Mouse (Mus musculus): Measurements from ENCODE around the gene Grin2d. TPM values are rescaled to one million over a fixed set of nuclear protein-coding genes. Genes with fewer than 3 reads are reported as not detected.
"Not testable (repeated sequence)": the region's sequence is repeated elsewhere in the genome, so short reads cannot be mapped to it uniquely, and the experiment has no call there.

The Grin2d gene
- 10 to 100 TPM; 21.2 to 22.3 TPM for total RNA-seq (2021)
- long read RNA-seq, experiment 1, full-length matches to known transcripts: 1 of 19 reads
- long read RNA-seq, experiment 1, partial matches to known transcripts: 1 of 19 reads
- long read RNA-seq, experiment 1, other reads (novel, unspliced or antisense): 17 of 19 reads
- long read RNA-seq, experiment 2, partial matches to known transcripts: 7 of 21 reads
- long read RNA-seq, experiment 2, other reads (novel, unspliced or antisense): 14 of 21 reads

DNA sequence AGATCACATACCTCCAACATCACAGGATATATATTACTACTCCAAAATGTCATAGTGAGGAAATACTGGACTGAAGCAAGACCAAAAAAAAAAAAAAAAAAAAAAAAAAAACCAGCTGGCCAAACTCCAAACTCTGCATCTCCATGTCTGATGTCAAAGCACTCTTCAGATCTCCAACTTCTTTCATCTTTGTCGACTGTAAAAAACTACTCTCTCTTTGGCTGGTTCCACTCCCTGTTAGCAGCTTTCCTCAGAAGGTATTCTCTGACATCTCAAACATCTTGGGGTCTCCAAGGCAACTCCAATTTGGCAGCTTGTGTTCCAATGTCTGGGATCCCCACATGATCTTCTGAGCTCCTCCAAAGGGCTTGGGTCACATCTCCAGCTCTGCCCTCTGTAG is at the start of gene Grin2d:
TSS of gene Grin2d (minus strand) at position 101 of the 400 bp plus-strand sequence.
- DNase-seq (ENCODE audit: low spot score in 2 of 2); intact Hi-C loops (cut with DNase I): not testable (repeated sequence)

DNA sequence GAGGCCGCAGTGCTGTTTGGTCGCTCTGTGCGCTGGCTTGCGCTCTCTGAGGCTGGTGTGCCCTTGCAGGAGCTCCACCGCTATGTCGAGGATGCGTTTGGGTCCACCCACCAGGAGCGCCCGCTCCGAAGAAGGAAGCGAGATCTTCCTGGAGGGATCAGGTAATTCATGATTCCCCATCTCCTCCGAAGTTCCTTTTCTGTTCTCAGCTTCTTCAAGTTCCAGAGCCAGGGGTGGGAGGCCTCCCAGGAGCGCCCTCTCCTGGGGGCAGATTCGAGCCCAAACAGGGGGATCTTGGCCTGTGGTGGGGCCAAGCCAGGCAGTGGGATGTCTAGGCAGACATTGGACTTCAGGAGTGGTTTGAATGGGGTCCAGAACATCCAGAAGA is 46.2 kb upstream of the Grin2d start:
- DNase-seq (ENCODE audit: low spot score in 2 of 2): no peak
- intact Hi-C loops (cut with DNase I): loop anchor here (10.0 kb wide), 1 partner anchor 190 kb away; no protein-coding TSS in a partner anchor

DNA sequence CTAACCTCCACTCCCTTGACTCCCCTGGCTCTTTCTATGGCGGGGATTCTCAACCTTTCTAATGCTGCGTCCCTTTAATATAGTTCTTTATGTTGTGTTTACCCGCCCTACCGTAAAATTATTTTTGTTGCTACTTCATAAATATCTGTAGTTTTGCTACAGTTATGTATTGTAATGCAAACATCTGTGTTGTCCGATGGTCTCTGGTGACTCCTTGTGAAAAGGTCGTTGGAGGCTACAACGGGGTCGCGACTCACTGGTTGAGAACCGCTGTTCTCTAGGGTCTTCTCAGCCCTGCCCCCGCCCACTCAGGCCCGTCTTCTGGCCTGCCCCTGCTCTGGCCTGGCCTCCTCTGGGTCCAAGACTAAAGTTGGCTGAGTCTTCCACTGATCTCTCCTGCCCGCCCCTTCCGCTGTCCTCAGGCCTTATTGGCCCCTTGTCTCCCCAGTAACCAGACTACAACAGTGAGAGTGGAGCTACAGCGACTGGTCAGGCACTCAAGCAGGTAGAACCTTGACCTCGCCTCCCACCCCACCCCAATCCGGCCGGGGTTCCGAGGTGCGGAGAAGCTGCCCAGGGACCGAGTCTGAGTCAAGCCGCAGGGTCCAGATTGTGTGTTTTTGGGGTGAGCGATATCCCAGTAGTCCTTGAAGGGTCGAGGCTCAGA is 45.7 kb upstream of the Grin2d start, which contains the start of gene Ccdc114:
TSS of gene Ccdc114 (plus strand) at position 311 of the 667 bp plus-strand sequence.
- DNase-seq (ENCODE audit: low spot score in 2 of 2): peak; percentile 35 to 36
- intact Hi-C loops (cut with DNase I): loop anchor here (2.0 to 10.0 kb wide), 2 partner anchors 27 to 189 kb away; partner anchors contain the start of genes Syngr4 and Tmem143

DNA sequence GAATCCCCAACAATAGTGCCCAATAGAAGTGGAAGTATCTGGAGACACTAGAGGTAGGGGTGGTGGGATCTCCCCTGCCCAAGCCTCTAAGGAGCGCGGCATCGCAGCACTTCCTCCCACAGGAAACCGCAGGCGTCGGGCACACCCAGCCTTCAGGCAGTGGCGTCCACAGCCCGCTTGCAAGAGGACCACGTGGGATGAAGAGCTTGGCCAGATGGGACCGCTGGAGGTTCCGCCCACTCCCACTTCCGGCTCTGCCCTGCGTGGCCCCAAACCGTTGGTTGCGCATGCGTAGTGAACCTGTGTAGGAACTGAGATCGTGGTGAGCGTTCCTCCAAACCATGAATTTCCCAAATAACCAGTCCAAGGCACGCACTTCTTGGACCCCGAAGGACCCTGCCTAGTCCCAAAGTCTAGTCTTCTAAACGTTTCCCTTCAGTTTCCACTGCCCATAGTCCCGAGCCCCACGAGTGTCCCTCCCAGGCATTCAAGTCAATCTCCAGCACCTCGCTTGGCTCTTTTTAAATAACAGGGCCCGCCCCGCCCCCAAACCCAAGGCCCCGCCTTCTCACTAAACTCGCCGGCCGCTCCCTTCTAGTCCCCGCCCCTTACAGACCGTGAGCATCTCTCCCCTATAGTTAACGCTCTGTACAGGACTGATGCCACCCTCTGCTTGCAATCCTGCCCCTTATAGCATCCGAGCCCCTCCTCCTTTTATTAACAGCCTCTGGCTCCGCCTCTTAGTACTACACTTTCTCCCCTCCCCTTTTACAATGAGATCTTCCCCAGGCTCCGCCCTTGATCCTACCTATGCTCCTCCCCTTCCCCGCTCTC is 45.0 kb upstream of the Grin2d start:
- intact Hi-C loops (cut with DNase I): loop anchor here (2.0 to 10.0 kb wide), 2 partner anchors 26 to 188 kb away; partner anchors contain the start of genes Syngr4 and Tmem143
- peak; percentile 92 to 96 for DNase-seq (ENCODE audit: low spot score in 2 of 2)

DNA sequence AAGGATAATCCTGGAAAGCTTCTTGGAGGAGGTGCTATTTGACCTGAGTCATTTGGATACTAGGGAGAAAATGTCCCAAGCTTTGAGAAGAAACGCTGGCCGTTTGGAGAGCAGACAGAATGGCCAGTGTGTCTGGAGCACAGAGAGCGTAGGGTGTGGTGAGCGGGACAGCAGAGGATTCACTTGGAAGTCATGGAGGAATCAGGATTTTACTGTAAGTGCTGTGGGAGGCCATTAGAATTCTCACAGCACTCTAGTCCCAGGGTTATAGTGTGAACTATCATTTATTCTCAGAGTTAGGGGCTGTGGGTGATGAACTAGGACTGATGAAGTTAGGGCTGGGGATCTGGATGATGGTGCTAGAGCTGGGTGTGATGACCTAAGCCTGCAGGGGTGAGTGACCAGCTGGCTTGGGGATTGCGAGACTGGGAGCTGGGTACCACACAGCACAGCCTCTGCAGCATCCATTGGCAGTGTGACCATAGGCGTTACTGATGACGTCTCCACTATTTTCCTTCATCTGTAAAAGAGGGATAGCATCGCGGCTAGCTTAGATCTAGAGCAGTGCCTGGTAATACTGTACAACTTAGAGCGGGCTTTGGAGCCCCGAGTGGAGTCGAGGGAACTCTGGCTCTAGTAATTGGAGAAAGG is 43.9 kb upstream of the Grin2d start:
- DNase-seq (ENCODE audit: low spot score in 2 of 2): no peak
- intact Hi-C loops (cut with DNase I): loop anchor here (2.0 to 10.0 kb wide), 2 partner anchors 25 to 187 kb away; partner anchors contain the start of genes Syngr4 and Tmem143

DNA sequence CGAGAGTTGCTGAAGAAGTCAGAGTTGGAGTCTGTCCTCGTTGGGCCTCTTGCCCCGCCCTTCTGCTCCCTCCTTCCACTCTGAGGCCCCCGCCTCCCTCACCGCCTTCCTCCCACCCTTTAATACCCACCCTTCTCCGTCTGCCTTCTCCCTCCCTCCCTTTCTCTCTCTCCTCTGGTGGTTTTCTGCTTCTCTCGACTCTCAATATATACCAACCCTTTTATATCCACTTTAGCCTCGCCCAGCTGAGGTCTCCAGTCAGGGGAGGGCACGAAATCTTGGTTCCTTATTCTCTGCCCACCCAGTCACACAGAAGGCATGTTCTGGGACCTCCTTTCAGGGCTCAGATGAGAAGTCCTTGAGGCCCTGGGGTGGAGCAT is 43.1 kb upstream of the Grin2d start, which contains the start of gene Emp3:
TSS of gene Emp3 (minus strand) at position 163 of the 380 bp plus-strand sequence.
- no peak for DNase-seq (ENCODE audit: low spot score in 2 of 2)
- intact Hi-C loops (cut with DNase I): loop anchor here (10.0 kb wide), 1 partner anchor 186 kb away; no protein-coding TSS in a partner anchor

DNA sequence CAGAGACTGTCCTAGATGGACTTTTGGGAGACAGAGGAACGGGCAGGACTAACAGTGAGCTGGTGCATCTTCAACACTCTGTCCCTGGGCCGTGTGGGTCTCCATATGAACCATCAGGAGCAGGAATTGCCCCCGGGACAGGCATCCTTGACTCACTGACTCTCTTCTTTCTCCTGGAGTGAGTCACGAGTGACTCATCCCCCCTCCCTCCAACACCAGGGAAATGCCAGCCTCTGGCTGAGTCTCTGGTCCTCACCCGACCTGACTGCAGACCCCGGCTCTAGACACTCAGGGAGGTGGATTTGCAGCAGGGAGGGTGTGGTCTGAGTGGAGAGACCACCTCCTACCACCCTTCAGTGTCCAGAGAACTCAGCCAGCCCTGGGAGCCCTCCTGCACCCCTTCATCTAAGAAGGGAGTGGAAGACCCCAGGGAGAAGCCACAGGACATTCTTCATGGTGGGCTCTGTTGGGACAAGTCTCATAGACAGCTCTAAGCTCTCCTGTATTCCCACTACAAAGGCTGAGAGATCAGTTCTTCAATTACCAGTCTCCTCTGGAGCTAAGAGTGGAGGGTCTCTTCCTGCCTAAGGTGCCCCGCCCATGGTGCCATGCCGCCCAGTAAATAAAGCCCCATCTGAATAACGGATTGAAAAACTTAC is 42.5 kb upstream of the Grin2d start:
- DNase-seq (ENCODE audit: low spot score in 2 of 2): no peak
- intact Hi-C loops (cut with DNase I): loop anchor here (10.0 kb wide), 1 partner anchor 186 kb away; no protein-coding TSS in a partner anchor

DNA sequence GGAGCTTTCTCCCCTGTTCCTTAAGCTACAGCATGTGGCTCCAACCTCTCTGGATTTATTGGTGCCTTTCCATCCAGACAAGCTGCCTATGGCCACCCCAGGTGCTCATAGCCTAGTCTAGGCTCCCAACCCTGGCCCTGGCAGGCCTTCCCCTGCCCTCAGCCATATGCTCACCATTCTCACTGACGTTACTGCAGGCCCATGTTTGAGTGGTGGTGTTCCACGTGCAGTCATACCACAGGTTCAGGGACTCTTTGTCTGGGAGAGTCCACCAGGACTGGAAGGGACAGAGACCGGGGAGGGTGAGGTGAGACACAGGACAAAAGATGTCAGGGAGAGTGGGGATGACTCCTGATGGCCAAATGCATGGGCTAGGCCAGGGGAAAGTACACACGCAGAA is 41.6 kb upstream of the Grin2d start:
- intact Hi-C loops (cut with DNase I): loop anchor here (10.0 kb wide), 1 partner anchor 185 kb away; no protein-coding TSS in a partner anchor
- DNase-seq (ENCODE audit: low spot score in 2 of 2): no peak

DNA sequence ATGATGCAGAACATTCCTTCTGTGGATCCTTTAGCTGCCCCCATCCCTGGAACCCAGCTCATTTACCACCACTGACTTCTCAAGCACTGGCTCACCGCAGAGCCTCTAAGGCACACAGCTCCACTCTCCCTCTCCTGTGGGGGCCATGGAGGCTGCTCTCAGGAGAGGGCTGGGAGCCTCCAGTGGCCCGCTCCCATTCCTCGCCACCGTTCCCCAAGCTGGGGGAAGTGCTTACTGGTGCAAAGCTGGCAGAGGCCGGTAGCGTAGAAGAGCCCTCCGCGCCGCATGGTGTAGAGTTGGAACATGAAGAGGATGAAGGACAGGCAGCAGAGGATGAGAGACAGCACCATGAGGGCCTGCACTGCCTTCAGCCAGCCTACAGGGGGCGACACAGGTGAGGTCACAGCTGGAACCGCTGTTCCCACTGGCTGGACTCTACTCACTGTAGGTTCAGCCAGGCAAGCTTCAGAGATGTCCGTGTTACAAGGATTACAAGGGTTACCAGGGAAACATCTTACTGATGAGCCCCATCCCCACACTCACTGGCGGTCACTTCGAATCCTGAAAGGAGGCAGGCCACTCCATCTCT is 41.0 kb upstream of the Grin2d start:
- DNase-seq (ENCODE audit: low spot score in 2 of 2): no peak
- intact Hi-C loops (cut with DNase I): no loop called here

DNA sequence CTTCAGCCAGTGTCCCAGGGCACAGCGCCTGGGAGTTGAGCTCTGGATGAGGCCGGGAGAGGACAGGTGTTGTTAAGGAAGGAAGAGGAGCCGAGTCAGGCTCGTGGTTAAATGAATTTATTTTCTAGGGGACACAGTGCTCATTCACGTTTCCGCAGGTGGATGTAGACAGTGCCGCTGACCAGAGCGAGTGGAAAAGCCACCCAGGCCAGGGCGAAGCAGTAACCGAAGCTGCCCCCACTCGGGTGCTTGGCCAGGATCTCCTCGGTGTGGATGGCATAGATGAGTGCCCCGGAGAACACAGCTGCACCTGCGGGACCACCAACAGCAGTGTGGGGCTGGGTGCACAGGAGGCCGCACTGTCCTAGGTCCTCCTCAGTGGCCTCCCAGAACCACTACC is 39.7 kb upstream of the Grin2d start:
- intact Hi-C loops (cut with DNase I): no loop called here
- no peak for DNase-seq (ENCODE audit: low spot score in 2 of 2)

DNA sequence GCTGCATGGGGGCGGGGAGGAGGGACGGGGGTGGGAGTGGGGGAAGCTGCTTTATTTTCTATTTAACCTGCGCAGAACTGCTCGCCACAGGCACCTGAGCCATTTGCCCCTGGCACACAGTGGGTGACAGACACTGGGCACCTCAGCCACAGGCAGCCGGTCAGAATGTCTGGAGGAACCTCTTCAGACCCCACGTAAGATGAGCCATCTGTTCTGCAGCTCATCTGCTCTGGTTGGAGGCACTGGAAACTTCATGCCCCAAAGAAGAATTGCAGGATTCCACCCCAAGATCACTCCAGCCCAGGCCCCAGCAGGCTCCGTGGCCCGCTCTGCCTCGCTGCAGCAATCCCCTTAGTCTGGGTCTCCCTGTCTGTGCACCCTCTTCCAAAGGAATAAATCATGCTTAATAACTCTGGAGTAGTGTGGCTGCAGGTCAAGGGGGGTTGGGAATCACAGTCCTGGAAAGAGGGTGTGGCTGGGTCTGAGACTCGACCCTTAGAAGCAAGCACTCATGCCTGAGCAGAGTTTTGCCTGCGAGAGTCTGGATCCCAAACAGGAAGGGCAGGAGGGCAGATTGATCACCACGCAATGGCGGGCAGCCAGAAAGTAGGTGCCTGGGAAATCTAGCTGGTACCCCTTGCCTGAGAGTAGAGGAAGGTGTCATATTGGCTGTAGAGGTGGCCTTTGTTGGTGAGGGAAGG is 39.0 kb upstream of the Grin2d start:
- DNase-seq (ENCODE audit: low spot score in 2 of 2): no peak
- intact Hi-C loops (cut with DNase I): no loop called here

DNA sequence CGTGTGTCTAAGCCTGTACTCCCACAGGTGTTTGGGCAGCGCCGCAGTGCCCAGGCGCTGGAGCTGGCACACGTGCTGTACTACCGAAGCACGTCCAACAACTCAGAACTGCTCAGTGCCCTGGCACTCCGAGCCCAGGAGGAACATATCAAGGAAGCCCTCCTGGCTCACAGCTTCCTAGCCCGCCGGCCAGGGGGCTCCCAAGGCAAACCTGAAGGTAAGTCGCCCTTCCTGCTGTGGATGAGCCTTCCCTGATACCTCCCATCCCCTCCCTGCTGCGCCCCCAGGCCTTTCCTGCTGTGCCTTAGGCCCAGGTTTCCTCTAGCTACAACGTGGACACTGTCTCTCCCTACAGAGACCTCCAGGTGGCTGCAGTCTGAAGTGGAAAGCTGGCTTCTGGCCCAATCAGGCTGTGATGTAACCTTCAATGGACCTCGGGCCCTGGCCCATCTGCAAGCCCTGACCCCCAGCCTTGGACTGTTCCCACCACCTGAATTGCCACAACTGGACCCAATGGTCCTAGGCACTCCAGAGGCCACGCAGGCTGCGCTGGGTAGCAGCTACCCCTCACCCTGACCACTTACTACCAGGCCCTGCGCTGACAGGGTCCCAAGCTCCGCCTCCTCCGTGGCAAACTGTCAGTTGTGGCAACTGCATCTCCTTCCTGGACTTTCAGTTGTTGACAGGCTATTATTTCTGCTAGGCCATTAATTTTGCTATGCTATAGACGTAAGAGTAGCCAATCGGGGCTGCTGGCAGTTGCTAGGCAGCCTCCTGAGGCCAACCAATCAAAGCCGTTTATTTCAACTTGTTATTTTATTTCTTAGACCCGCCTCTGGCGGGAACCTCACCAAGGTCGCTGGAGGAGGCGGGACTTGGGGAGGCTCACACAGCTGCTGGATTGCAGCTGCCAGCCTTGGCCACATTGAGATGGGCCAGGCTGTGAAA is 38.2 kb upstream of the Grin2d start:
- DNase-seq (ENCODE audit: low spot score in 2 of 2): peak; percentile 75 to 92
- intact Hi-C loops (cut with DNase I): no loop called here

DNA sequence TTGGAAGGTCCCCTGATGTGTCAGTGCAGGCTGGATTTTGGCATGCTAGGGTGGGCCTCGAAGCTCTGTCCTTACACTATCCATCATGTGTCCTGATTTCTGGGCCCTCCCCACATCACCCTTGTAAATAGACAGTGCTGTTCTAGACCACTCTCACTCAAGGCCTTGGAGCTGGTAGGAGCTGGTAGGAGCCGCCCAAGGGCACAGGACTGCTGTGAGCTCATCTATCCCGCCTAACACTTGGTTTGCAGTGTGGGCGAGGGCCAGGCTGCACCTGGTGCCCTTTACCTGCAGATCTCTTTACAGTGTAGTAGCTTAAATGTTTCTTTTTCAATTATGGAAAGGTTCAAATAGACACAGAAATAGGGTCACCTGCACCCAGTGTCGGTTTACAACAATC is 36.8 kb upstream of the Grin2d start:
- no peak for DNase-seq (ENCODE audit: low spot score in 2 of 2)
- intact Hi-C loops (cut with DNase I): no loop called here

DNA sequence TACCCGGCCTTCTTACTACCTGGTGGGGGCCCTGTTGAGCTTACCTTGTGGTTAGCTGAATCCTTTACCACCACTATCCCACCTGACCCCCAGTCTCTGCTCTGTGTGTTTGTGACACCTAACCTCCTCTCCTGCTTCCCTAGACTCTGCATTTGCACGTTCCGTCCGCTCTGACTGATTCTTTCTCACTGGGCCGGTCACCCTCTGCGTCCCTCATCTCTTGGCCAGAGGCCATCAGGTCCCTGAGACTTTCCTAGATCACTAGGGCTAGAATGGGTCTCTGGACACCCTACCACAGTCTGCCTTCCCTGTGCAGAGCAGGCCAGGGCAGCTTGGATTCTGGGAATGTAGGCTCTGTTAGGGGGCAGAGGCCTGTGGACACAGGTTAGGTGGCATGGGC is 35.9 kb upstream of the Grin2d start:
- no peak for DNase-seq (ENCODE audit: low spot score in 2 of 2)
- intact Hi-C loops (cut with DNase I): no loop called here

DNA sequence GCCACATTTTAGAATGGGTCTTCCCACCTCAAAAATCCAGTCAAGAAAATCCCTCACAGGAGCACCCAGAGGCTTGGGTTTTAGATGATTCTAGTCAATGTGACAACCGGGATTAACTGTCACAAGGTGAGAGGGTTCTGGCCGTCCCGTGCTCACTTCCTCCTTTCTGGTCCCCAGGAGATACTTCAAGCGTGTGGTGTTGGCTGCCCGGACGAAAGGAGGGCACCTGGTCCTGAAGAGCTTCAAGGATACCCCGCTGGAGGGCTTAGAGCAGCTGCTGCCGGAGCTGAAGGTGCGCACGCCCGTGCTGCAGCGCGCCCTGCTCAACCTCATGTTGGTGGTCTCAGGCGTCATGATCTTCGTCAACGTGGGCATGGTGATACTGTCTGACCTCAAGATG is 31.0 kb upstream of the Grin2d start:
- intact Hi-C loops (cut with DNase I): no loop called here
- DNase-seq (ENCODE audit: low spot score in 2 of 2): no peak

DNA sequence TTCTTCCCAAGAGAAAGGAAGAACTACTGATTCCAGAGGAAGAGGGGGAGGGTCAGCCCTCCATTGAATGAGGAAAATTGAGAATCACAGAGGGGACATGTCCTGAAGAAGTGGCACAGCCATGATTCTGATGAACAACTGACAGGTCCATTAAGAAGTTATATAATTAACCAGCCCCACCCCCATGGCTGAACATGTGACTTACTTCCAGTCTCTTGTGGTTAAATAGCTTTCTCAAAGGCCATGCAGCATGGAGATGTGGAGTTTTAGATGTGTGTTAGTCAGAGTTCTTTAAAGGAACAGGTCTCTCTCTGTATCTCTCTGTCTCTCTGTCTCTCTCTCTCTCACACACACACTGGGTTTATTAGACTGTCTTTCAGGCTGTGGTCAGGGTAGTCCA is 30.2 kb upstream of the Grin2d start:
- DNase-seq (ENCODE audit: low spot score in 2 of 2): no peak
- intact Hi-C loops (cut with DNase I): no loop called here

DNA sequence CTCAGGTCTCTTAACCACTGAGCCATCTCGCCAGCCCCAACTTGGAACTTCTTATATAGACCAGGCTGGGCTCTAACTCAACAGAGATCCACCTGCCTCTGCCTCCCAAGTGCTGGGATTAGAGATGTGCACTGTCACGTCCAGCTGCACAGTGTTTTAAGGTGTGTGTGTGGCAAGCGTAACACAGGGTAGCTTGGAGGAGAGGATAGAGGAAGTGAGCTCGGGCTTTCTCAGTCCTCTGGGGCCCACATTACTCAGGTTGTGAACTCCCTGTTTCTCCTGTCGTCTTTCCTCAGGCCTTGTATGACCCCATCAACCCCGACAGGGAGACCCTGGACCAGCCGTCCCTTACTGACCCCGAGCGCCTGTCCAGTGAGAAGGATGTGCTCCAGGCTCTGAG is 28.4 kb upstream of the Grin2d start:
- DNase-seq (ENCODE audit: low spot score in 2 of 2): no peak
- intact Hi-C loops (cut with DNase I): no loop called here
